Mouse (Mus musculus) cerebellum, adult 11-12 months (tissue): Measurements from ENCODE around the gene Rtca.

Source experiments
- DNase-seq: peaks from one replicate; pipeline ENCODE4 v3.0.0; 2022

Gene Rtca

DNA sequence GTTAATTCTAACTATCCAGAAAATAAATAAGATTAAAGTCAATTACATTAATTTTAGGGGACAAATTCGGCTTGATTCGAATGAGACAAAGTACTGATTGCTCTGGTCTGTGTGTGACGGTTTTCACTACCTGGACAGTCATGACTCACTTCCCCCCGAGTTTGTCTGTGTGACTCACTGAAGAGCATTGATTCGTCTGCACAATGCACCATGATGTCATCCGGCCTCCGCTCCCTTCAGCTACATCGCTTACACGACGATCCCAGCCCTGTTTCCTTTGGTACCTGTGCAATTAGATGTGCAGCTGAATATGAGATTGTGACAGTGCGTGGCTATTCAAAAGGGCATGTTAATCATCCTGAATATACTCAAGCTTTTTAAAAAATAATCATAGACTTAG lies 33.4 kb downstream of the Rtca start:
- no peak for DNase-seq

GRCm38 (mm10) chr3:116465709-116466108 lies 42.3 kb downstream of the Rtca start:
- DNase-seq, result no peak

- DNase-seq, result no peak
Observed at GRCm38 (mm10) chr3:116464318-116464717, 43.7 kb downstream of the Rtca start.

DNA sequence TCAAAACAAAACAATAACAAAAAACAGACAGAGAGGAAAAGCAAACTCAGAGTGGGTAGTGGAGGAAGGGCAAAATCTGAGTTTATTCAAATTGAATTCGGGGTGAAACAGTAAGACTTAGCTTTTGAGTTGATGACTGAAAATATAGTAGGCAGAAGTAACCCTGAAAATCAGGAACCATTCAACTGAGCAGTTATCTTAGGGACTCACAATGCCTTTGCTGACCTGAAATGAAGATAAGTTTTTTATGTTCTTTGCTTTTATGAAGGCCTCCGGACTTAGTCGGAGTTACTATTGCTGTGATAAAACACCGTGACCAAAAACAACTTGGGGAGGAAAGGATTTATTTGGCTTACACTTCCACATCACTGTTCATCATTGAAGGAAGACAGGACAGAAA lies 47.0 kb downstream of the Rtca start:
- no peak for DNase-seq

GRCm38 (mm10) chr3:116454529-116454928 lies 53.5 kb downstream of the Rtca start:
- no peak for DNase-seq

GRCm38 (mm10) chr3:116450741-116451140 lies 57.3 kb downstream of the Rtca start:
- no peak for DNase-seq

- DNase-seq, result no peak
Observed at GRCm38 (mm10) chr3:116444327-116444726, 63.7 kb downstream of the Rtca start.

DNA sequence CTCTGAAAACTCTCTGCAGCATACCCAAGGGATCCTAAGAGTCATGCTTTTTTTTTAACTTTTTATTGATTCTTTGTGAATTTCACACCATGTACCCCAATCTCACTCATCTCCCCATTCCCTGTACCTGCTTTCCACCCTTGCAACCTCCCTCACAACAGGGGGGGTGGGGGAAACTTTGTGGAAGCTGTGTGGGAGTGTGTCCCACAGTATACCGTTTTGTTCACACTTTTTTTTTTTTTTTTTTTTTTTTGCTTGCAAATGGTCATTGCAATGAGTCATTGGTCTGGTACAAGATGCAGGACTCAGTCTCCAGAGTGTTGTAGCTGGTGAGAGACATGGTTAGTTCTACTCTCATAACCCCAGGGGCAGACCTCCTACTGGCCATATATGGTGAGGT lies 65.2 kb downstream of the Rtca start:
- no peak for DNase-seq

DNA sequence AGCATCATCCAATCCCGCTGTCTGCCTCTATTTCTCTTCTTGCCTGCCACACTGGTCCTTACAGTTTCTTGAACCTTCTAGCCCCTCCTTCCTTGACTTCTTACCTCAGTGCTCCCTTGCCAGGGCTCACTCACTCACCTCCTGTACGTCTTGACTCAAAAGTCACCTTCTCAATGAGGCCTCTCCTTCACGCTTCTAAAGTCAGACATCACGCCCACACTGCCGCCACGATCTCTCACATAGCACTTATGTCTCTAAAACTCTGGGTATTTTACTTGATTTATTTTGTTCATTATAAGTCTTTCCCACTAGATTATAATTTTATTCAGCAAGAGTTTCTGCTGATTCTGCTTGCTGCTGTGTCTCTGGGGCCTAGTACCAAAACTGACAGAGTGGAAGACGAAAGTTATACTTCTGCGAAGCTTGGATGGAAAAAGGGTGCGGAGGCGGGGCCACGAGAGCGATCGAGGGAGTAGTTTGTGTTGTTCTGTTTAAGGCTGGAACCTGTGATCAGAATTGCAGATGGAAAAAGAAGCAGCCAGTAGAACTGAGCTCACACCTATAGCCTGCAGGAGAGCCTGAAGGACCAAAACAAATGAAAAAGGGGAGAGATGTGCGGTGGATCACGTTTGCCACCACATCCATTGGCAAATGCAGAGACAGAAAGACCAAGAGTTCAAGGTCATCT lies 66.3 kb downstream of the Rtca start:
- no peak for DNase-seq

DNA sequence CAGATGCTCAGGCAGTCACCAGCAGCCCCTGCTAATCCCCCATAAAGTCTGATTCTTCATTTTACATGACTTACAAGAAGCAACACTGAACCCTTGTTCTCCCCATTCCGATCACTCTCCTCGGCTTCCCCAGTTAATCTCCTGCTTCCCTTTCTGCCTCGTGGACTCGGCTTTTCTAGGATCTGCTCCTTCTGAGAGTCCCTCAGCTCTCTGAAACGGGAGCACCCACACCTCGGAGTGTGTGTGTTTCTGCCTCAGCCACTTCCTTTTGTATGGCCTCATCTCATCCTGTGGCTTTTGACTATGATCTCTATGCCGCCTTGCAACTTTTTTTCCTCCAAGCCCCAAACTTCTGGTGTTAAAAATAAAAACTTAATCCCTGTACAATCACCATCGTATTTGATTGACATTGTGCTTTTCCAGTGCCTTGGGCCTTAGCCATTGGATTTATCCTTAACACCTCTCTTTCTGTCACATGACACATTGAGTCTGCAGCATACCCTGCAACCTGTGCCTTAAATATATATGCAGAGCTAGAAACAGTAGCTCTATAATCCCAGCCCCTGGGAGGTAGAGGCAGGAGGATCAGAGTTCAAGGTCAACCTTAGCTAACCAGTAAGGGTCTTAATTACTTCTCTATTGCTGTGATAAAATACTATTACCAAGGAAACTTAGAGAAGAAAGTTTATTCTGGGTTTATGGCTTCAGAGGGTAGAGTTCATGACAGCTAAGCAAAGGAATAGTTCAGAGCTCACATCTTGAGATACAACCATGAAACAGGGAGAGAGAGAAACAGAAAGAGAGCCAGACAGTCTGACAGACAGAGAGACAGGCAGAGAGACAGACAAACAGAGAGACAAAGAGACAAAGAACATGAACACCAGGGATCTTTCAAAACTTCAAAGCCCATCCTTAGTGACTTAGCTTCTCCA lies 67.7 kb downstream of the Rtca start:
- DNase-seq, result no peak
